Mouse (Mus musculus): ENCODE measurements around the gene Dlgap3.

Gene Dlgap3

GRCm38 (mm10) chr4:127168914-127169345 lies at the start of gene Dlgap3:
Gene Dlgap3 (plus strand): TSS chr4:127169204.
- peak; percentile 48 for DNase-seq (ENCODE audit: low spot score)

- DNase-seq (ENCODE audit: low spot score), result no peak
These were observed 45.6 kb upstream of the Dlgap3 start, which contains the start of gene Tmem35b for GRCm38 (mm10) chr4:127123391-127123790. Gene Tmem35b (plus strand): TSS chr4:127123691.

GRCm38 (mm10) chr4:127124331-127124730 lies 44.7 kb upstream of the Dlgap3 start:
- DNase-seq (ENCODE audit: low spot score), result no peak

GRCm38 (mm10) chr4:127125834-127126463 lies 43.1 kb upstream of the Dlgap3 start:
- peak; percentile 87 for DNase-seq (ENCODE audit: low spot score)

- DNase-seq (ENCODE audit: low spot score), result no peak
These were observed 34.3 kb upstream of the Dlgap3 start for GRCm38 (mm10) chr4:127134687-127135086.

- no peak for DNase-seq (ENCODE audit: low spot score)
These were observed 31.4 kb upstream of the Dlgap3 start for GRCm38 (mm10) chr4:127137591-127137990.

- peak; percentile 32 for DNase-seq (ENCODE audit: low spot score)
These were observed 30.5 kb upstream of the Dlgap3 start for GRCm38 (mm10) chr4:127138486-127138885.

GRCm38 (mm10) chr4:127150031-127150430 lies 19.0 kb upstream of the Dlgap3 start:
- DNase-seq (ENCODE audit: low spot score), result no peak

- no peak for DNase-seq (ENCODE audit: low spot score)
These were observed 15.7 kb upstream of the Dlgap3 start for GRCm38 (mm10) chr4:127153345-127153744.

- DNase-seq (ENCODE audit: low spot score), result no peak
These were observed 13.2 kb upstream of the Dlgap3 start for GRCm38 (mm10) chr4:127155757-127156156.

GRCm38 (mm10) chr4:127157746-127158145 lies 11.3 kb upstream of the Dlgap3 start:
- no peak for DNase-seq (ENCODE audit: low spot score)

GRCm38 (mm10) chr4:127163926-127164325 lies 5.1 kb upstream of the Dlgap3 start:
- no peak for DNase-seq (ENCODE audit: low spot score)

- no peak for DNase-seq (ENCODE audit: low spot score)
These were observed 1.9 kb upstream of the Dlgap3 start for GRCm38 (mm10) chr4:127167096-127167495.

- DNase-seq (ENCODE audit: low spot score), result no peak
These were observed 1.3 kb upstream of the Dlgap3 start for GRCm38 (mm10) chr4:127167731-127168130.

- peak; percentile 32 for DNase-seq (ENCODE audit: low spot score)
These were observed 642 bp upstream of the Dlgap3 start for GRCm38 (mm10) chr4:127168211-127168913.

- DNase-seq (ENCODE audit: low spot score), result peak; percentile 8
These were observed 580 bp downstream of the Dlgap3 start for GRCm38 (mm10) chr4:127169346-127170221.

- no peak for DNase-seq (ENCODE audit: low spot score)
These were observed 1.9 kb downstream of the Dlgap3 start for GRCm38 (mm10) chr4:127170866-127171265.

- DNase-seq (ENCODE audit: low spot score), result no peak
These were observed 2.4 kb downstream of the Dlgap3 start for GRCm38 (mm10) chr4:127171341-127171905.

- DNase-seq (ENCODE audit: low spot score), result no peak
These were observed 3.1 kb downstream of the Dlgap3 start for GRCm38 (mm10) chr4:127172119-127172518.

GRCm38 (mm10) chr4:127172614-127173013 lies 3.6 kb downstream of the Dlgap3 start:
- no peak for DNase-seq (ENCODE audit: low spot score)

- peak; percentile 70 for DNase-seq (ENCODE audit: low spot score)
These were observed 4.5 kb downstream of the Dlgap3 start for GRCm38 (mm10) chr4:127173461-127173860.

Data from ovary, postnatal 36 days (tissue).